Mouse (Mus musculus) left cerebral cortex, adult 9 months (tissue): ENCODE data around the gene Fam89b.
"Not testable (repeated sequence)": the region's sequence is repeated elsewhere in the genome, so short reads cannot be mapped to it uniquely, and the experiment has no call there.

Experiments
- DNase-seq, 2 experiments: peaks; one replicate each; pipeline ENCODE4 v3.0.0; 2022; ENCODE audit warnings: low spot score in 2 of 2

The Fam89b gene

GRCm38 (mm10) chr19:5711218-5711617, 18.2 kb downstream of the Fam89b start:
- DNase-seq = peak in 1 of 2 experiments; percentile 80

GRCm38 (mm10) chr19:5710581-5710980, 18.9 kb downstream of the Fam89b start:
- DNase-seq = no peak

- DNase-seq = no peak
Observed at GRCm38 (mm10) chr19:5710068-5710467, 19.4 kb downstream of the Fam89b start.

- DNase-seq = no peak
Observed at GRCm38 (mm10) chr19:5704801-5705571, 24.5 kb downstream of the Fam89b start.

GRCm38 (mm10) chr19:5704163-5704800, 25.2 kb downstream of the Fam89b start, which contains the start of gene Kcnk7:
TSS of gene Kcnk7 (plus strand) at chr19:5704367.
- DNase-seq = no peak

- DNase-seq = no peak
Observed at GRCm38 (mm10) chr19:5695849-5696462, 33.5 kb downstream of the Fam89b start.

- no peak for DNase-seq
Observed at GRCm38 (mm10) chr19:5693801-5694200, 35.7 kb downstream of the Fam89b start.

- peak in 1 of 2 experiments; percentile 27 for DNase-seq
Observed at GRCm38 (mm10) chr19:5692913-5693396, 36.5 kb downstream of the Fam89b start.

GRCm38 (mm10) chr19:5692086-5692912, 37.2 kb downstream of the Fam89b start:
- DNase-seq = no peak

- DNase-seq = no peak
Observed at GRCm38 (mm10) chr19:5691601-5692000, 37.9 kb downstream of the Fam89b start.

GRCm38 (mm10) chr19:5690343-5690735, 39.1 kb downstream of the Fam89b start:
- peak in 1 of 2 experiments; percentile 40 for DNase-seq

GRCm38 (mm10) chr19:5689565-5690342, 39.7 kb downstream of the Fam89b start:
- DNase-seq = peak in 1 of 2 experiments; percentile 77

GRCm38 (mm10) chr19:5689088-5689428, 40.4 kb downstream of the Fam89b start:
- DNase-seq = no peak

- peak; percentile 97 to 98 for DNase-seq
Observed at GRCm38 (mm10) chr19:5688200-5689087, 41.0 kb downstream of the Fam89b start, which contains the start of the genes Map3k11 and Pcnx3. TSS of gene Map3k11 (plus strand) at chr19:5688742. TSS of gene Pcnx3 (minus strand) at chr19:5688908.

- no peak for DNase-seq
Observed at GRCm38 (mm10) chr19:5687738-5688137, 41.7 kb downstream of the Fam89b start.

GRCm38 (mm10) chr19:5686954-5687353, 42.5 kb downstream of the Fam89b start:
- DNase-seq = not testable (repeated sequence)

- DNase-seq = no peak
Observed at GRCm38 (mm10) chr19:5686437-5686836, 43.0 kb downstream of the Fam89b start.

GRCm38 (mm10) chr19:5685861-5686260, 43.6 kb downstream of the Fam89b start:
- no peak for DNase-seq

GRCm38 (mm10) chr19:5685431-5685830, 44.0 kb downstream of the Fam89b start:
- no peak for DNase-seq

GRCm38 (mm10) chr19:5684985-5685384, 44.5 kb downstream of the Fam89b start:
- DNase-seq = no peak
